Mouse (Mus musculus) cerebellum, adult 11-12 months (tissue): ENCODE measurements around the gene Zfp598.
"Not testable (repeated sequence)": the region's sequence is repeated elsewhere in the genome, so short reads cannot be mapped to it uniquely, and the experiment has no call there.

ENCODE experiments used
- DNase-seq: peaks from one replicate; pipeline ENCODE4 v3.0.0; 2022

Zfp598 gene

DNA sequence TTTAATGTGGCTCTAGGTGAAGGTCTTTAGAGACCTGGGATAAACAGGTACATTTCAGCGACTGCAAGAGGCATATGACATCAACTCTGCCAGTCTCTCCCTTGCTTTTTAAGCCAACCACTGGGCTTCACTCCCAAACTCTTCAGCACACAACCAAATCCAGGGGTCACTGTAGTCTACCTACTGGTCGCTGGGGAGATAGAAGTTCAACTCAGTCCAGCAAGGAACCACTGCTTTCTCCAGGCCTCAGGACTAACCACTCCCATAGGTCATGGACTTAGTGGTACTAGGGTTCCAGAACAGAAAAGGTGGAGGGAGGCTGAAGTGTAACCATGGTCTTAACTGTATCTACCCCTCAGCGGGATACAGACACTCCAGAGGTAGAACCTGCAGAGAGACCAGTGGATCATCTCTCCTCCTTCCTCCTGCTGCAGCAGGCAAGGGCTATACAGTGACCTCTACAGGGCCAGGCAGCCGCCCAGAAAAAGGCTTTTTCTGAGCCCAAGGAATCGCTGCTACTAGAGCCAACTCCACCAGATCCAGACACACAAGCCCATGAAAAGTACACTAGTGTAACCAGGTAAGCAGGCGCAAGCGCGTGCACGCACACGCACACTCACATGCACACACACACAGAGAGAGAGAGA, 20.6 kb upstream of the Zfp598 start:
- peak; percentile 68 for DNase-seq

DNA sequence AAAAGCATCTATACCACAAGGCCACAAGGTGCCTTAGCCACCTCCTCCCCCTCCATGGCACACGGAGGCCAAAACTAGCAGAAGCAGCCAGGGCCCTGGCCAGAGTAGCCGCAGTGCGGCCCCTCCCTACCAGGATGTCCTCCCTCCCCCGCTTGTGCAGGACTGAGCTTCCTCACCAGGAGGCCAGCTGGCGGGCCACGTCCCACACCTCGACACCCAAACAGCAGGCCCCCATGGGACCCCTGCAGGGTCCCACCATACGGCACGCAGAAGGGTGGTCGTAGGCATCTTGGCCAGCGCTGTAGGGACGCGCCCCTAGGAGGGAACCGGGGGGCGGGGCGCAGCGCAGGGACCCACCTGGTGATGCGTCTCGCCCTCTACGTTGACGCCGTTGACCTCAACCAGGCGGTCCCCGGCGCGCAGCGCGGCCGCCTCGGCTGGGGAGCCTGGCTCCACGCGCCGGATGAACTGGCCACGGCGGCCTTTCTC, 19.9 kb upstream of the Zfp598 start:
- DNase-seq = peak; percentile 85

DNA sequence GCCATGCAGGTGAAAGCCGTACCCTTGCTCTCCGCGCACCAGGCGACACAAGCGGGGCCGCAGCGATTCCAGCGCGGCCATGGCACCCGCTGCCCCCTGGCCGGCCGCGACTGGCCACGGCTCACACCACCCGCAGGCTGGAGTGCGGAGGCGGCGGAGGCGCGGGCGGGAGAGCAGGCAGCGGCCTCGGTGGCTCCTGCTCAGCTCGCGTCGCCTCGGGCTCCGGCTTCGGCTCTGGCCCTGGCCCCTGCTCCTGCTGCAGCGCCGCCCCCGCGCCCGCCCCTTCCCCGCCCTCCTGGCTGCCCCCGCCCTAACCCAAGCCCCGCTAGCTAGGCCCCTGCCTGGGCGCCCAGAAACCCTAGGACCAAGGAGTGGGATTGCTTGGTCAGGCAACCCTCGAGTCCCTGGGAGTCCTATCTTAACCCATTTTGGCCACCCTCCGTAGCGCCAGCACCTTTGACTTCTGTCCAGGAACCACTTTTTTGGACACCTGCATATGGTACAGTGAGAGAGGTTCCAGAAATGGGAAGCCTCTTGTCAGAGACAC, 19.3 kb upstream of the Zfp598 start, which contains the start of gene Slc9a3r2:
Slc9a3r2 (minus strand) TSS at position 258 of the 547 bp plus-strand sequence.
- DNase-seq = peak; percentile 75

DNA sequence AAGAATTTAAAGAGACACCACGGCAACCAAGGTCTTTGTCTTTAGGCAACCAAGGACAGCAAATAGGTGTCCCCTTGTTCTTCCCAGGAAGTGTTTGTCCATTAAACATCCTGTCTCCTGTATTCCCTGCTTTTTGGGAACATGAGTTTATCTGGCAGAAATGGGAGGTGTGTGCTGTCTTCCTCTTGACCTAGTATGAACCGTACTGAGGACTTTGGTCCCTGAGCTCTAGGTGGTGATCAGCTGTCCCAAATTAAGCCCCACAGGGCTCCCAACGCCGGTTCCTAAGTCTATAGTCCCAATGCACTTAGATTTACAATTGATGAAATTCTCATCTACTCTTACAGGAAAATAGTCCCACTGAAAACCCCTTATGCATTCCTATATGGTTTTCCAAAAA, 18.7 kb upstream of the Zfp598 start:
- no peak for DNase-seq

DNA sequence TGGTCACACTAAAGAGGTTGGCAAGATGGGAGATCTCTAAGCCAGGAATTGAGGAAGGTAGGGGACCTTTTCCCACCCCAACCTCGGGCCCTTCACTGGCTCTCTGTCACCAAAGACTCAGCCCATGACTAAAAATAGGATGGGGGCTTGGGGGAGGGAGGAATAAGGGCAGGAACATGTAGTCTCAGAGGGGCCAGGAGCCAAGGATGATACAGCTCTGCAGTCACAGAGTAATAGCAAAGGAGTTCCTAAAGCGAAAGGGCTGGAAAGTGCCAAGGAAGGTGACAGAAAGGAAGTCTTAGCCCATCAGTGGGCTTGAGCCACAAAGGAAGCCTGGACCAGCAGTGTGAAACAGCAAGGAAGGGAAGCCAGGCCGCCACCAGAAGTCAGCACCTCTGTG, 17.7 kb upstream of the Zfp598 start:
- no peak for DNase-seq

DNA sequence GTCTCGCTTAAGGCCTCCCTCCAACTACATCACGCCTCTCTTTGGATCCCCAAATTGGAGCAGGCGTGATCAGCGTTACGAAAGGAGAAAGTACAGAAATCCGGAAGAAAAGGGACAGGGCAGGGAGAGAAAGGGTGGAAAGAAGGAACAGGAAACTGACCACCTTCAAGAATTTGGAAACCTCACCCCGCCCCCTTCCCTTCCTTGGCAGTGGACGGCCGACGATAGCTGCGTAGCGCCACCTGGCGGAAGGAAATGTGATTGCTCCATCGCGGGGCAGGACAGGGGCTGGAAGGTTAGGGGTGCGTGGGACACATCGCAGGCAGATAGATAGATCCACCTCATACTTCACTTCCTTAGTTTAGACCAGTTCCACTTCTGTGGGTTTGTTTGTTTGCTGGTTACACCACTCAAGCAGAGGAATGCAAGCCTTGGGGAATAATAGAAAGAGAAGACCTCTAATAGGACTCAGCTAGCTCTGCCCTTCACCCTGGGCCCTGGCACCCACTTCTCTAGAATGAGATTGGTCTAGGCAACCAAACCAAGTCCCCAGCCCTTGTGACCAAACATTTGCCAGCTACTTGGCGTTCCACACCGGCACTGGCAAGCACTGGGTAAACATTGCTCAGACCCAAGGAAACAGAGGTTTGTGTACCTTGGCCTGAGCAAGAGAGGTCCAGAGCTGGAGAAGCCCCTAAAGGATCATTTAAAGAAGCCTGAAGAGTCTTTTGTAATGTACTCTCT, 15.3 kb upstream of the Zfp598 start:
- DNase-seq = peak; percentile 60

DNA sequence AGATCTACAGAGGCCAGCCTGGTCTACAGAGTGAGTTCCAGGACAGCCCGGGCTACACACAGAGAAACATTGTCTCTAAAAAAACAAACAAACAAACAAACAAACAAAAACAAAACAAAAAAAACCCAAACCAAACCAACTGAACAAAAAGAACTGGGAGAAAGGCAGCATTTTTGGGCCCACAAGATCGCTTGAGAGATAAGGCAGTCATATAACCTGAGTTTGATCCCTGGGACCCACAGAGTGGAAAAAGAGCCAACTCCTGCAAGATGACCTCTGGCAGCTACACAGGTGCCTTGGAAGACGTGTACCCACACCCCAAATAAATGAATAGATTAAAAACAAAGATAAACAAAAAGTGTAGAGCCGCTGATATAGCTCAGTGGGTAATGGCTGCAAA, 14.5 kb upstream of the Zfp598 start:
- DNase-seq = no peak

DNA sequence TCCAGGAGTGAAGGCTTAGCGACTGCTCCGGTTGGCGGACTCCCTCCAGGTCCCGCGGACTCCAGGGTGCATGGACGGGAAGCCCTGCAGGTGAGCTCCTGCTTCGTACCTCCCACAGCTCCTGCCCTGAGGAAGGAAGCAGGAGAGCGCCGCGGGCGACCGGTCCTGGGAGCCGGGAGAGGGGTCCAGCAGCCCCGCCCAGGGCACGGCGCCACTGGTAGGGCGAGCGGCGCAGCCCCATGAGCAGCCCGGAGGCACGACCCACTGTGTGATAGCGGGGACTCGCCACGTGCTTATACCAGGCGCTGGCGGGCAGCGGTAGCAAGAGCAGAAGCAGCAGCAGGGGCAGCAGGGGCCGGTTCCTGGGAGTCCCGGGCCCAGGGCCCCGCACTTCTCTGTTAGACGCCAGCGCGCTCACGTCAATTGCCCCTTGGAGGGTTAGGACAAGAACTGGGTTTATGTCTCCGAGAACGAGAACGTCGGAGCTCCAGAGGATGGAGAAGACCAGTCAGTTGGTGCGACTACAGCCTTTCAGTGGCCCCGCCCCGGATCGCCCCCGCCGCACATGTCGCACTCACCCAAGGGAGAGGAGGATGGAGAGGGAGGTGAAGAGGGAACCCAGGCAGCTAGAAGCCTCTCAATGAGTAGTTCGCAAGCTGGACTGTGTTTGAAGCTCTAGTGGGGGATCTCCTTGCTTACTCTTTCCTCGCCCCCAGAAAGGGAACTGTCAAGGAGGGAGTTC, 11.3 kb upstream of the Zfp598 start, which contains the start of gene Npw:
Npw (minus strand) TSS at position 441 of the 742 bp plus-strand sequence.
- no peak for DNase-seq

DNA sequence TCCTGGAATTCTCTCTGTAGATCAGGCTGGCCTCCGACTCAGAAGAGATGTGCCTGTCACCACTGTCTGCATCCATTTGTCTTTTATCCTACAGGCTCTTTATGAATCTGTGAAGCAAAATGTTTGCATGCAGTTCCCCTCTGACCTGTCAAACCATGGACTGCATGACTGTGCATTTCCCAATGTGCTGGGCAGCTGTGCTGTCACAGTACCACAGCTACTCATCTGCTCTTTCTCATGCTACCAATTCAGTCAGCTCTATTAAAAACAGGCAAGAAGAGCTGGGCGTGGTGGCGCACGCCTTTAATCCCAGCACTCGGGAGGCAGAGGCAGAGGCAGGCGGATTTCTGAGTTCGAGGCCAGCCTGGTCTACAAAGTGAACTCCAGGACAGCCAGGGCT, 2.5 kb upstream of the Zfp598 start:
- not testable (repeated sequence) for DNase-seq

DNA sequence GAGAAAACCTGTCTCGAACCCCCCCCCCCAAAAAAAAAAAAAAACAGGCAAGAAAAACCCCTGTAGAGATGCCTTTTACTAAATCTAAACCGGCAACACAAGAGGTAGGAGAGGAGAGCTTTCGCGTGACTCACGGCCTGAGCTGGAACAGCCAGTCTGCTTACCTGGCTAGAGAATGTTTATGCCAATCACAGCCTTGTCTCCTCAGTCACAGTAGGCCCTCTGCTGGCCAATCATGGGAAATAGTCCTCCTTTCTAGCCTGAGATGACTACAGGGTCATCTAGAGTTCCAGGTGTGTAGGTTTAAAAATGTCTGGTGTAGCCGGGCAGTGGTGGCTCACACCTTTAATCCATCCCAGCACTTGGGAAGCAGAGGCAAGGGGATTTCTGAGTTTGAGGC, 2.1 kb upstream of the Zfp598 start:
- DNase-seq = peak; percentile 80

DNA sequence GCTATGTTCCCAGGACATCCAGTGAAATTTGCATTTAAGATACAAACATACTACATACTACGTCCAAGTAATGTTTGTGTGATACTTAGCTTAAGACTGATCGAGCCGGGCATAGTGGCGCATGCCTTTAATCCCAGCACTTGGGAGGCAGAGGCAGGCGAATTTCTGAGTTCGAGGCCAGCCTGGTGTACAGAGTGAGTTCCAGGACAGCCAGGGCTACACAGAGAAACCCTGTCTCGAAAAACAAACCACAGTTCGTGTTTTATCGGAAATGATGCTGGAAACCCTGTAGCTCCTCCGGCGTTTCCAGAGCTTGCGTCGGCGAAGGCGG, 308 bp upstream of the Zfp598 start:
- DNase-seq = not testable (repeated sequence)

DNA sequence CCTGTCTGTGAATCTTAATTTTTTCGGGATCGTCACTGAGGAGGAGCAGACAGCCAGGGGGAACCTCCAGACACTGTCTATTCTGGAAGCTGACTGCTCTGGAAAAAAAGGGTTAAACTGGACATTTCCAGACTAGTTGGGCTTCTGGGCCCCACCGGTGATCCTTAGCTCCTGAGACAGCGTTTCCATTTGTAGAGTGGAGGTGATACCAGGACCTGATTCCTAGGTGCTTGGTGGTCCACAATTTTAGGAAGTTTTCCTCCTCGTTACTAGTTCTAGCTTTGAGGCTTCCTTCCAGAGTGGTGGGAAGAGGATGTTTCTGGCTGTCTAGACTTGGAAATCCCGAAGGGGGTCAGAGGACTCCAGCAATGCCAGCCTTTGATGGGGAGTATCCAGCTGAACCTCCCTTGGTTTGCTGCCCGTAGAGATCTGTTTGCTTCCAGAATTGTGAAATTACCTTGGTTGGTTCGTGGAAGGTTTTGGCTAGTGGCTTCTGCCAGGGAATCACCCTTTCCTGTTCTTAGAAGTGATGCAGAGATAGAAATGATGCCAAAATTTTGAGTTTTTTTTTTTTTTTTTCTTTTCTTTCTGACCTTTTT, 858 bp downstream of the Zfp598 start:
- no peak for DNase-seq

DNA sequence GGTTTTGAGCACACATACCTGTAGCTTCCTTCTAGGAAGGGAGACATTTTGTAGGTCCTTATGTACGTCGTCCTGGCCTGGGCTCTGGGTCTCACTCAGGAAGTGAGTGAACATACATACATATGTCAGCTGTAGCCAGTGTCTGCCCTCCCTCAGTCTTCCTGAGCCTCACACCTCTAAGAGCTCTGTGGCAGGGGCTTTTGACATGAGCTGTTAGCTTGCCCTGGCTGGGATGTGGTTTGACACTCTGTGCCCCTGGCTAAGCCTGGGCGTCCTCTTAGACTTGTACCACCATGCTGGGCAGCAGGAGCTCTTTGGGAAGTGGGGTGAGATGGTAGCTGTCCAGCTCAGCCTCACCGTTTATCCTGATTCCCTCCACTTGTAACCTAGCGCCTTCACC, 1.9 kb downstream of the Zfp598 start:
- DNase-seq = no peak

DNA sequence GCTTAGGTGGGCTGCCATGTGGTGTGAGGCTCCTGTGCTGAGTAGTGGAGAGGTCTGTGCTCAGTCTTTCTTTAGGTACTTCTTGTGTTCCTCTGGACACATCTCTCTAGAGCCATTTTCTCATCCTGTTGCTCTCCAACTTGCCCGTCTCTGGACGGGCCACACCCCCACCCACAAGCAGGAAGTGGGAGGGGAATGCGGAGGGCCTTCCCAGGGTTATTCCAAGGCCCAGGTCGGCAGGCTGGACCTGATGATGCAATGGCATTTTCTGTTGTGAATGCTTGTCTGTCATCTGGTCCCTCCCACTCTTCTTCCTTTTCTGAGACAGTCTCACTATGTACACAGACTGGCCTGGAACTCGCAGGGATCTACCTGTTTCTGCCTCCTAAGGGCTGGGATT, 2.7 kb downstream of the Zfp598 start:
- no peak for DNase-seq

DNA sequence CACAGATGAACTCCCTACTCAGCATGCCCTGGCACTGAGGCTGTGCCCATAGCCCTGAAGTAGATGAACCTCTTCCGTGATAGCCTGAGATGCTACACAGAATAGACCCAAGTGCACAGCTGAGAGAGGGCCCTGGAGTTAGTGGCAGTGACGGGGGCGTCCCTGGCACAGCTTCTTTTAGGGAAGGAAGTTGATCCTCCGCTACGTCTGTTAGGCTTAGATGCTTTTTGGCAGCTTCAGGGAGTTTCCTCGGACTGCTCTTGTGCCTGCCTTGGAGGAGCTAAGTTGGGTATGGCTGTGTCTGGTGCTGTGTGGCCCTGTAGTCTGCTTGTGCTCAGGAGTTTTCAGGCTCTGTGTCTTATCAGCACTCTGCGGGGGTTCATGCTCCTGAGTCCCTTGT, 4.8 kb downstream of the Zfp598 start:
- DNase-seq = no peak

DNA sequence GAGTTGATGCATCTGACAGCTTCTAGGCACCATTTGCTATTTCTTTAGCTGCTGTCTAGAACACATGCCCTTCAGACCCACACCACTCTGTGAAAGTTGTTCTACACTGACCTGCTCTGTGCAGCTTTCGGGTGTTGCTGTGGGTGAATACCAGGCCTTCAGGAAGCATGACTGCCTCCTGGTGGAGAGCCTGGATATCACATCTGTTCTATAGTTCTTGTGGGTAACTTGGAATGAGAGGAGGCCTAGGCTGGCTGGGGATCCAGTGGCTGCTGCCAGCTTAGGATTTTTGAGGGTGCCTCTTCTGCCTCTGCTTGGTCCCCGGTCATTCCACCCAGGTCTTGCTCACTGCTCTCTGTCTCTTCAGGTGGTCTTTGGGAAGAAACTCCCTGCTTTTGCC, 6.7 kb downstream of the Zfp598 start:
- no peak for DNase-seq

DNA sequence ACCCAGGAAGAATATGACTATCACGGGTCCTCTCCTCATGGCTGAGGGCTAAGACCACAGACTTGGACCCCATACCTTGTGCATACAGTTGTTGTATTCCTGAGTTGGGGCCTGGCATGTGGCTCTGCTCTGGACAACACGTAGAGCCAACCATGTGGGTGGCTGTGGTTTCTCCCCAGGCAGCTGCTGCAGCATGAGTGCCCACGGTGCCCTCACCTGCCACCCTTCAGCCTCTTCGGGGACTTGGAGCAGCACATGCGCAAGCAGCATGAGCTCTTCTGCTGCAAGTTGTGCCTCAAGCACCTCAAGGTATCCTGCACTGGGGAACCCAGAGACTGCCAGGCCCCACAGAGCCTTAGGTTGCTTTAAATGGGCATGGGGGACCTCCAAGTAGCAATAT, 7.4 kb downstream of the Zfp598 start:
- DNase-seq = no peak

DNA sequence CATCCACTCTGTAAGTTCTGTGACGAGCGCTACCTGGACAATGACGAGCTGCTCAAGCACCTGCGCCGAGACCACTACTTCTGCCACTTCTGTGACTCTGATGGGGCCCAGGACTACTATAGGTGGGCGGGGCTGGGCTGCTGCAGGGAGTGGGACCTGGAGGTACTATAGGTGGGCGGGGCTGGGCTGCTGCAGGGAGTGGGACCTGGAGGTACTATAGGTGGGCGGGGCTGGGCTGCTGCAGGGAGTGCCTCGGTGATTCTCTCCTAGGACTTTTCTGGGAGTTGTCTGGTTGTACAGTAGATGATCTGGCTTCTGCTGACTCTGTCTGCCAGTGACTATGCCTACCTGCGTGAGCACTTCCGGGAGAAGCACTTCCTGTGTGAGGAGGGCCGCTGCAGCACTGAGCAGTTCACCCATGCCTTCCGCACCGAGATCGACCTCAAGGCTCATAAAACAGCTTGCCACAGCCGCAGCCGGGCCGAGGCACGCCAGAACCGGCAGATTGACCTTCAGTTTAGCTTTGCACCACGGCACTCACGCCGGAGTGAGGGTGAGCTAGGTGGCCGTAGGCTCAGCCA, 8.1 kb downstream of the Zfp598 start:
- no peak for DNase-seq

DNA sequence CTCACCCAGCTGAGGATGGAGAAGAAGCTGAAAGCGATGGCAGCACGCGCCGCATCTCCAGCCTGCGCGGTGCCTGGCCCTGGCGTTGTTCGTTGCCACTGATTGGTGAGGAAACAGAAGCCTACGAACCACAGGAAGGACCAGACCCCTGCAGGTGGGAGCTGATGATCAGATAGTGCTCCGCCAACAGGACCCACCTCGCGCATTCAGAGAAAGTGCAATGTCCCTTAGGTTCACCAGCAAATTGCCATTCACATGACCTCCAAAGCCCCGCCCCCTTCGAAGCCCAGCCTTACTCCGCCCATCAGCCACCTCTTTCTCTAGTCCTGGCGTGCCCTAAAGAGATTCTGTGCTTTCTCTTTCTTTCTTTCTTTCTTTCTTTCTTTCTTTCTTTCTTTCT, 17.0 kb downstream of the Zfp598 start:
- no peak for DNase-seq

DNA sequence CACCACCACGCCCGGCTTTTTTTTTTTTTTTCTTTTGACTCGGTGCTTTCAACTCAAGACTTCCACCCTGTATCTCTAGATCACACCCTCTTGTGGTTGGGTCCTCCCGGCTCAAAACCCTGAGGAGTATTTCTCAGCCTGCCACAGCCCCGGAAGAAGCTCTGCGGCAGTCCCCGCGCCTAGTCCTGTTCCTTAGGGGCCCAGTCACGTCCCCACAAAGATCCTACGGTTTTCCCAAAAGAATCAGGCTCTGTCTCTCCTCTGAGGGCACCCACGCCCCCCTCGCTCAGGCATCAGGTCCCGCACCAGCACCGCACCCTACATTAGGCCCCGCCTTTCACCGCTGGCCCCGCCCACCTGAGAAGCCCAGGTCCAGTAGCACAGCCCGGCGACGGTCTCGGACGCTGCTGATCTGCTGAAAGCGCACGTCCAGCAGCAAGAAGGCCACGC, 17.7 kb downstream of the Zfp598 start:
- no peak for DNase-seq

DNA sequence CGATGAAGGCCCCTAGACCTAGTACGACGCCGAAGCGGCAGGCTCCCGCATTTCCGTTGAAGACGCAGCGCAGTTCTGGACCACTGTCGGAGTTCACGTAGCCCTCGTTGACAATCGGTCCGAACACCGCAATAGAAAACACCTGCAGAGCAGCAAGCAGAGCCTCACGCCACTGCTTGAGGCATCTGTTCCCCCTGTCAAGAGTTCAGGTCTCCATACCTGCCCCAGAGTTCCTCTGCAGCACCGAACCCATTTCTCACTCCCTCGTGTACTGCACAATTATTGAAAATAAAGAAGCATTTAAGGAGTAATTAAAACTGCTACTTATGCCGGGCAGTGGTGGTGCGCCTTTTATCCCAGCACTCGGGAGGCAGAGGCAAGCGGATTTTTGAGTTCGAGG, 18.1 kb downstream of the Zfp598 start:
- DNase-seq = no peak

DNA sequence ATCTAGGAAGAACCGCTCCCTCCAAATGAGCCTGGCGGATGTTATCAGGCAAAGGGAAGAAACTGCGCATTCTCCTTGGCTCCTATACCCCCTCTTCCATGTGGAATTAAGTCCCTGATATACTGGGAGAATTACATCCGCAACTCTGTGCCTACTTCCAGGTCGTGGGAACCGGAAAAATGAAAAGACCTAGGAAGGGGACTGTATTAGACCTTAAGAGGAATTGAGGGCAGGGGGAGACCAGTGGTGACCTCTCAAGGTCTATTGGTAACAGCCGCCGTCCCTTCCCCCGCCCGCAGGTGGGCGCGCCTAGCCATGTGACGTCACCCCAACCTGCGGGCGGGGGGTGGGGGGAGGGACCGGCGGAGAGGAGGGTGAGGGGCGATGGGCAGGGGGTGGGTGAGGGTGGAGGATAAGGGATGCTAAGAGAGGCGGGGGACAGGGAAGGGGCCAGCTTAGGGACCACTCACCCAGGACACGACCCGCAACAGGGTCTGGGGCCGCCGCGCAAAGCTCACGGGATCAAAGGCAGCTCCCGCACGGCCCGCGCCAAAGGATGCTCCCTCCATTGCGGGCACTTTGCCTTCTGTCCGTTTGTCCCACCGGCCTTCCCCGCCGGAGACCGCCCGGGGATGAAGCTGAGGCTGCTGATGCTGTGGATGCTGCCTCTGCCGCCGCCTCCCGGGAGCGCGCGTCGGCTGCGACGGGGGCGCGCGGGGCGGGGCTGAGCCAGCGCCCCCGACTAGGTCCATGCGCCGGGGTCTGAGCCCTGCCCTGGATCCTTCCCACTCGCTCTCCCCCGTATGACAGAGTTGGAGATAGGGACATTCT, 20.0 kb downstream of the Zfp598 start, which contains the start of gene Syngr3:
Syngr3 (minus strand) TSS at position 705 of the 831 bp plus-strand sequence.
- DNase-seq = peak; percentile 74
